28 mouse cellular contexts compared by ENCODE assay signal in the genomic region with DNA sequence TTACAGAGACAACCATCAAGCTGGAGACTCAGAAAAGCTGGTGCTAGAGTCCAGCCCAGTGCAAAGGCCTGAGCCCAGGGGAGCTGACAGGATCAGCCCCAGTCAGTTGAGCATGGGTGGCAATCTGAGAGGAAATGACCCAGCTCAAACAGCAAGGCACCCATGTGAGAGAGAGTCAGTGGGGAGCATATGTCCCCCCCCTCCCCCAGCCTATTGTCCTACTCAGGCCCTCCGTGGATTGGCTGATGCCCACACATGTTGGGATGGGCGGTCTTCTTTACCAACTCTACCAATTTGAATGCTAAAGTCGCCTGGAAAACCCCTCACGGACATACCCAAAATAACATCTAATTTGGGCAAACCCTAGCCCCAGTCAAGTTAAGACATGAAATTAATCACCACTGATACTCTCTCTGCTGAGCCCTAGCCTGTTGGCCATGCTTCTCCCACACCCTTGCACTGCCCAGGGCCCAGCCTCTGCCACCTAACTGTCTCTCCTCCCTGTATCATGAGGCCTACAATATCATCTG. TPM values are rescaled to one million over a fixed set of nuclear protein-coding genes. Genes with fewer than 3 reads are reported as not detected.
DNase-seq lines count a peak whose midpoint lies in the region; ATAC-seq lines count a peak whose summit lies in the region.
"Had no signal": no experiment of that assay in that cellular context is flagged by ENCODE, and none has a peak within 500 bp of the region (broad histone marks: within the 10 kb centered on the region; RNA-seq: fewer than 3 reads in every experiment).

No protein-coding gene starts in this region.

- no peak overlapping the region for H3K9ac ChIP-seq in embryonic facial prominence, embryonic 12.5 days
- no peak overlapping the region for H3K9ac ChIP-seq in kidney, embryonic 14.5 days (ENCODE audit: low read depth, low read length)
- H3K9ac ChIP-seq in midbrain, embryonic 13.5 days (replicated peaks): no peak overlapping the region
- H3K9ac ChIP-seq: embryonic facial prominence, embryonic 15.5 days; forebrain, embryonic 12.5 days; heart, embryonic 15.5 days; hindbrain, embryonic 13.5 days had no signal

- H3K27me3 ChIP-seq in embryonic facial prominence, embryonic 12.5 days: no peaks in the 10 kb centered on the region
- H3K27me3 ChIP-seq in embryonic facial prominence, embryonic 10.5 days (replicated peaks; ENCODE audit: low read depth, poor library complexity, severe bottlenecking): no peaks in the 10 kb centered on the region
- H3K27me3 ChIP-seq in kidney, embryonic 14.5 days (ENCODE audit: control insufficient read depth, insufficient read depth, low read length): no peaks in the 10 kb centered on the region
- H3K27me3 ChIP-seq in midbrain, embryonic 10.5 days (ENCODE audit: low read depth, poor library complexity, severe bottlenecking): peaks cover 8% of the 10 kb centered on the region; the same call in 1 of the 2 replicates
- H3K27me3 ChIP-seq in midbrain, embryonic 13.5 days: no peaks in the 10 kb centered on the region
- H3K27me3 ChIP-seq: embryonic facial prominence, embryonic 15.5 days; forebrain, embryonic 12.5 days; heart, embryonic 15.5 days; hindbrain, embryonic 13.5 days had no signal

- no peak for DNase-seq in embryonic facial prominence, embryonic 10.5 days (ENCODE audit: low spot score)
- no peak for DNase-seq in kidney, adult 11 months
- no peak for DNase-seq in midbrain, embryonic 10.5 days (ENCODE audit: low spot score)
- DNase-seq in cerebellum, postnatal 25 days: no peak
- DNase-seq: adrenal gland, adult 2 months; adrenal gland, postnatal 14 days; cerebellum, adult 11 months; cerebellum, adult 2 months; cerebellum, adult 9-11 months; cerebellum, postnatal 36 days; embryo, embryonic 11 days; gastrocnemius, postnatal 10 days; gastrocnemius, postnatal 36 days; heart, postnatal 10 days; heart, postnatal 36 days had no signal

- no peak overlapping the region for H3K4me3 ChIP-seq in embryonic facial prominence, embryonic 12.5 days
- no peak overlapping the region for H3K4me3 ChIP-seq in embryonic facial prominence, embryonic 10.5 days
- no peak overlapping the region for H3K4me3 ChIP-seq in kidney, embryonic 14.5 days (ENCODE audit: low read length)
- H3K4me3 ChIP-seq in midbrain, embryonic 10.5 days: no peak overlapping the region
- H3K4me3 ChIP-seq in midbrain, embryonic 13.5 days (replicated peaks): no peak overlapping the region
- H3K4me3 ChIP-seq: embryonic facial prominence, embryonic 15.5 days; forebrain, embryonic 12.5 days; heart, embryonic 15.5 days; hindbrain, embryonic 10.5 days; hindbrain, embryonic 13.5 days had no signal

- WGBS in embryonic facial prominence, embryonic 12.5 days: 100% methylated on average over 4 of the region's 4 CpGs
- WGBS in embryonic facial prominence, embryonic 10.5 days: 88% methylated on average over 4 of the region's 4 CpGs
- 96% methylated on average over 4 of the region's 4 CpGs for WGBS in kidney, embryonic 14.5 days
- 87% methylated on average over 4 of the region's 4 CpGs for WGBS in midbrain, embryonic 10.5 days
- 81% methylated on average over 4 of the region's 4 CpGs for WGBS in midbrain, embryonic 13.5 days

- H3K27ac ChIP-seq in embryonic facial prominence, embryonic 12.5 days: no peak overlapping the region
- H3K27ac ChIP-seq in embryonic facial prominence, embryonic 10.5 days (replicated peaks): no peak overlapping the region
- H3K27ac ChIP-seq in kidney, embryonic 14.5 days (ENCODE audit: low read depth, low read length): no peak overlapping the region
- H3K27ac ChIP-seq in midbrain, embryonic 10.5 days (replicated peaks): 0 out of 2 replicates have a peak overlapping the region, but pooled peaks have one; percentile 46
- no peak overlapping the region for H3K27ac ChIP-seq in midbrain, embryonic 13.5 days
- H3K27ac ChIP-seq: embryonic facial prominence, embryonic 15.5 days; forebrain, embryonic 12.5 days; heart, embryonic 15.5 days; hindbrain, embryonic 10.5 days; hindbrain, embryonic 13.5 days had no signal

- no peaks in the 10 kb centered on the region for H3K9me3 ChIP-seq in embryonic facial prominence, embryonic 12.5 days
- H3K9me3 ChIP-seq in embryonic facial prominence, embryonic 10.5 days: no peaks in the 10 kb centered on the region
- H3K9me3 ChIP-seq in kidney, embryonic 14.5 days (ENCODE audit: control insufficient read depth, low read length): no peaks in the 10 kb centered on the region
- H3K9me3 ChIP-seq in midbrain, embryonic 10.5 days (replicated peaks): no peaks in the 10 kb centered on the region
- H3K9me3 ChIP-seq in midbrain, embryonic 13.5 days: no peaks in the 10 kb centered on the region
- H3K9me3 ChIP-seq: embryonic facial prominence, embryonic 15.5 days; forebrain, embryonic 12.5 days; heart, embryonic 15.5 days; hindbrain, embryonic 10.5 days; hindbrain, embryonic 13.5 days had no signal

- no peaks in the 10 kb centered on the region for H3K4me1 ChIP-seq in embryonic facial prominence, embryonic 12.5 days
- no peaks in the 10 kb centered on the region for H3K4me1 ChIP-seq in embryonic facial prominence, embryonic 10.5 days
- no peaks in the 10 kb centered on the region for H3K4me1 ChIP-seq in kidney, embryonic 14.5 days (ENCODE audit: control insufficient read depth, insufficient read depth, low read length)
- H3K4me1 ChIP-seq in midbrain, embryonic 10.5 days: peaks cover 13% of the 10 kb centered on the region
- H3K4me1 ChIP-seq in midbrain, embryonic 13.5 days (replicated peaks): no peaks in the 10 kb centered on the region
- H3K4me1 ChIP-seq: embryonic facial prominence, embryonic 15.5 days; forebrain, embryonic 12.5 days; heart, embryonic 15.5 days; hindbrain, embryonic 13.5 days had no signal

- peak; percentile 67; the same call in 1 of the 2 replicates for ATAC-seq in embryonic facial prominence, embryonic 12.5 days (ENCODE audit: insufficient number of reproducible peaks, insufficient read depth, low FRiP score, low TSS enrichment)
- ATAC-seq in kidney, embryonic 14.5 days (ENCODE audit: low FRiP score, low TSS enrichment): 0 out of 2 replicates have a peak, but pooled peaks have one; percentile 28
- ATAC-seq in midbrain, embryonic 13.5 days: no peak
- ATAC-seq: forebrain, embryonic 16.5 days; hindbrain, embryonic 16.5 days had no signal

- no peak overlapping the region for H3K4me2 ChIP-seq in embryonic facial prominence, embryonic 12.5 days (replicated peaks)
- H3K4me2 ChIP-seq in kidney, embryonic 14.5 days (replicated peaks; ENCODE audit: low read depth, low read length): no peak overlapping the region
- no peak overlapping the region for H3K4me2 ChIP-seq in midbrain, embryonic 13.5 days (replicated peaks)
- H3K4me2 ChIP-seq: embryonic facial prominence, embryonic 15.5 days; forebrain, embryonic 12.5 days; heart, embryonic 11.5 days; heart, embryonic 15.5 days; hindbrain, embryonic 13.5 days had no signal

- H3K36me3 ChIP-seq in embryonic facial prominence, embryonic 12.5 days: no peaks in the 10 kb centered on the region
- H3K36me3 ChIP-seq in embryonic facial prominence, embryonic 10.5 days (replicated peaks): no peaks in the 10 kb centered on the region
- H3K36me3 ChIP-seq in kidney, embryonic 14.5 days (ENCODE audit: control insufficient read depth, insufficient read depth, low read length): no peaks in the 10 kb centered on the region
- no peaks in the 10 kb centered on the region for H3K36me3 ChIP-seq in midbrain, embryonic 10.5 days
- H3K36me3 ChIP-seq in midbrain, embryonic 13.5 days: no peaks in the 10 kb centered on the region
- H3K36me3 ChIP-seq: embryonic facial prominence, embryonic 15.5 days; forebrain, embryonic 12.5 days; heart, embryonic 15.5 days; hindbrain, embryonic 10.5 days; hindbrain, embryonic 13.5 days had no signal

RNA-seq across cellular contexts. Expression of a gene that starts 7.4 kb away (rescaled TPM):
- polyA plus RNA-seq in embryonic facial prominence, embryonic 12.5 days (2016; fragmentation: Nextera tagmentation; extraction: Ambion mirVana): 0.46 and 0.68 TPM in 2 replicates
- polyA plus RNA-seq in embryonic facial prominence, embryonic 10.5 days (2016; fragmentation: Nextera tagmentation; extraction: Ambion mirVana): 0.34 and 0.44 TPM in 2 replicates
- polyA plus RNA-seq in kidney, embryonic 14.5 days (2014; fragmentation: Nextera tagmentation; extraction: Ambion mirVana): 0.28 and 0.49 TPM in 2 replicates
- polyA plus RNA-seq in midbrain, embryonic 10.5 days (2016; fragmentation: Nextera tagmentation; extraction: Ambion mirVana): 0.31 and 0.36 TPM in 2 replicates
- 0.46 and 0.57 TPM in 2 replicates for polyA plus RNA-seq in midbrain, embryonic 13.5 days (2015; fragmentation: Nextera tagmentation; extraction: Ambion mirVana)
- polyA plus RNA-seq: adrenal gland, adult 2 months; cortical plate, adult 2 months had no signal

RNA-seq across cellular contexts. Expression of a gene that starts 8.0 kb away (rescaled TPM):
- 0.11 and 0.42 TPM in 2 replicates for polyA plus RNA-seq in embryonic facial prominence, embryonic 12.5 days (2016; fragmentation: Nextera tagmentation; extraction: Ambion mirVana)
- 0.11 and 0.18 TPM in 2 replicates for polyA plus RNA-seq in embryonic facial prominence, embryonic 10.5 days (2016; fragmentation: Nextera tagmentation; extraction: Ambion mirVana)
- polyA plus RNA-seq in kidney, embryonic 14.5 days (2014; fragmentation: Nextera tagmentation; extraction: Ambion mirVana): 0.33 and 0.76 TPM in 2 replicates
- 0.22 and 0.25 TPM in 2 replicates for polyA plus RNA-seq in midbrain, embryonic 10.5 days (2016; fragmentation: Nextera tagmentation; extraction: Ambion mirVana)
- 0.15 TPM in 2 replicates for polyA plus RNA-seq in midbrain, embryonic 13.5 days (2015; fragmentation: Nextera tagmentation; extraction: Ambion mirVana)
- polyA plus RNA-seq: cerebellum, adult 2 months had no signal

RNA-seq across cellular contexts. Expression of a gene that starts 41.7 kb away (rescaled TPM):
- 144 and 147 TPM in 2 replicates for polyA plus RNA-seq in embryonic facial prominence, embryonic 12.5 days (2016; fragmentation: Nextera tagmentation; extraction: Ambion mirVana)
- 189 TPM in 2 replicates for polyA plus RNA-seq in embryonic facial prominence, embryonic 10.5 days (2016; fragmentation: Nextera tagmentation; extraction: Ambion mirVana)
- polyA plus RNA-seq in kidney, embryonic 14.5 days (2014; fragmentation: Nextera tagmentation; extraction: Ambion mirVana): 166 and 226 TPM in 2 replicates
- polyA plus RNA-seq in midbrain, embryonic 10.5 days (2016; fragmentation: Nextera tagmentation; extraction: Ambion mirVana): 165 and 191 TPM in 2 replicates
- polyA plus RNA-seq in midbrain, embryonic 13.5 days (2015; fragmentation: Nextera tagmentation; extraction: Ambion mirVana): 95.8 and 101 TPM in 2 replicates

RNA-seq across cellular contexts. Expression of a gene that starts 59.2 kb away (rescaled TPM):
- not detected in 2 replicates for polyA plus RNA-seq in embryonic facial prominence, embryonic 12.5 days (2016; fragmentation: Nextera tagmentation; extraction: Ambion mirVana)
- polyA plus RNA-seq in embryonic facial prominence, embryonic 10.5 days (2016; fragmentation: Nextera tagmentation; extraction: Ambion mirVana): 0.11 and 0.34 TPM in 2 replicates
- polyA plus RNA-seq in kidney, embryonic 14.5 days (2014; fragmentation: Nextera tagmentation; extraction: Ambion mirVana): not detected in 2 replicates
- polyA plus RNA-seq in midbrain, embryonic 10.5 days (2016; fragmentation: Nextera tagmentation; extraction: Ambion mirVana): 0.16 and 0.20 TPM in 2 replicates
- 0.08 TPM in 1 of 2 replicates, not detected in the other for polyA plus RNA-seq in midbrain, embryonic 13.5 days (2015; fragmentation: Nextera tagmentation; extraction: Ambion mirVana)
- polyA plus RNA-seq: cortical plate, adult 2 months; embryonic facial prominence, embryonic 11.5 days; heart, embryonic 11.5 days; hindbrain, embryonic 13.5 days had no signal
